Mouse (Mus musculus): ENCODE data around the gene Il17rd.

The Il17rd gene

GRCm38 (mm10) chr14:27038783-27039182 is at the start of gene Il17rd:
Gene Il17rd, plus strand, starts transcription at chr14:27038941.
- DNase-seq (ENCODE audit: low spot score), result peak; percentile 95

GRCm38 (mm10) chr14:26991622-26992021 is 47.1 kb upstream of the Il17rd start:
- DNase-seq (ENCODE audit: low spot score), result peak; percentile 44

- no peak for DNase-seq (ENCODE audit: low spot score)
These were observed 45.3 kb upstream of the Il17rd start for GRCm38 (mm10) chr14:26993427-26993826.

- DNase-seq (ENCODE audit: low spot score), result peak; percentile 84
These were observed 44.5 kb upstream of the Il17rd start, which contains the start of gene Hesx1 for GRCm38 (mm10) chr14:26994211-26994741. Gene Hesx1, plus strand, starts transcription at chr14:26994416.

- no peak for DNase-seq (ENCODE audit: low spot score)
These were observed 42.5 kb upstream of the Il17rd start for GRCm38 (mm10) chr14:26996257-26996656.

DNA sequence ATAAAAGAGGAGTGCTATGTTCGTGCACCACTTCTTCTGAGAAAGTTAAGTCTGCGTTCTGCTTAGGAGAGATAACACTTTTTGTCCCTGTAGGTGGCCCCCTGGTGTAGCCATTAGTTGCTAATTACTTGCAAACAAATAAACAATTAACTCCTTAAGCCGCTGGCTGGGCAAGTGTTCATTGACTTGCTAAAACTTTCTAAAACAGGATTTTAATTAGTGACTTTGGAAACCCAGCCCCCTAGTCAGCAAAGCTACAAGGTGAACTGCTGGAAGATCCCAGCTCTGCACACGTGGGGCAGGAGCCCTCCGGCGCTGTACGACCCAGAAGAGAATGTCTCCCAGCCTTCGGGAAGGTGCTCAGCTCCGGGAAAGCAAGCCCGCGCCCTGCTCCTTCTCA is 38.4 kb upstream of the Il17rd start:
- DNase-seq (ENCODE audit: low spot score), result peak; percentile 16

- DNase-seq (ENCODE audit: low spot score), result no peak
These were observed 33.8 kb upstream of the Il17rd start for GRCm38 (mm10) chr14:27004906-27005305.

DNA sequence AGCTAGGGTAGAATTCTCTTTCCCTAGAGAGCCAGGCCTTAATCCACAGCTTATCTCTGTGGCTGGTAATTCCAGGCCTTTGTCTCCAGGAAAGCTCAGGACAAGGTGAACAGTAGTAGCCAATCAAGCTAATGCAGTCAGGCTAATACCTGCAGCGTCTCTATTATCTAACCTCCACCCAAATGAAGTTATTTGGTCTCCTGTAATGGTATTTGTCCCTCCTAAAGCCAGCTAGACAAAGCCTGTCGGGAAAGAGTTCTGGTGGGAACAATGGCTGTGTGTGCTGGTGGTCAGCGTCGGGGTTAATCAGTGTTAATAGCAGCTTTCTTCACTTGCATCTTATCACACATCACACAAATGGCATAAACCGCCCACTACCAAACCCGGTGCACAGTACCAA is 32.8 kb upstream of the Il17rd start:
- DNase-seq (ENCODE audit: low spot score), result no peak

DNA sequence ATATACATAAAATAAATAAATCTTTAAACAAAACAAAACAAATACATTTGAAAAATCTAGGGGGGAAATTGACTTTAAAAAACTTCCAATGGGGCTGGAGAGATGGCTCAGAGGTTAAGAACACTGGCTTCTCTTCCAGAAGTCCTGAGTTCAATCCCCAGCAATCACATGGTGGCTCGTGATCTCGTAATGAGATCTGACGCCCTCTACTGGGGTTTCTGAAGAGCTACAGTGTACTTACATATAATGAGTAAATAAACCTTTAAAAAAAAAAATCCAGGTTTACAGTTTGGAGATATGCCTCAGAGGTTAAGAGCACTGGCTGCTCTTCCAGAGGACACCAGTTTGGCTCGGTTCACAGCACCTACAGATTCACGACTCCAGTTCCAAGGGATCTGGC is 27.2 kb upstream of the Il17rd start:
- no peak for DNase-seq (ENCODE audit: low spot score)

GRCm38 (mm10) chr14:27013658-27014057 is 25.1 kb upstream of the Il17rd start:
- no peak for DNase-seq (ENCODE audit: low spot score)

DNA sequence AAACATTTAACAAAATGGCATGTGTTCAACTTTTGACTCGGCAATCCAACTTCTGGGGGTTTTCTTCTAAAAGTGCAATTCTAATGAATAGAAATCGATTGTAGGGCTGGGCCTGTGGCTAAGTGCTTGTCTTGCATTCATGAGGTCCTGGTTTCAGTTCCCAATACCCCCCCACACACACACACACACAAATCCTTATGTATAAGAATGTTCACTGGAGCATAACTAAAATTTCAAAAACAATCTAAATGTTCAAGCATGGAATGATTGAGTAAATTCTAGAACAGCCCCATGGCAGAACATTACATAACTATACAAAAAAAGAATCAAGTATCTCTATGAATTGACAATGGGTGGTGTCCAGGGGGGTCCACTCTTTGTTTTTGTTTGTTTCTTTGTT is 20.8 kb upstream of the Il17rd start:
- no peak for DNase-seq (ENCODE audit: low spot score)

DNA sequence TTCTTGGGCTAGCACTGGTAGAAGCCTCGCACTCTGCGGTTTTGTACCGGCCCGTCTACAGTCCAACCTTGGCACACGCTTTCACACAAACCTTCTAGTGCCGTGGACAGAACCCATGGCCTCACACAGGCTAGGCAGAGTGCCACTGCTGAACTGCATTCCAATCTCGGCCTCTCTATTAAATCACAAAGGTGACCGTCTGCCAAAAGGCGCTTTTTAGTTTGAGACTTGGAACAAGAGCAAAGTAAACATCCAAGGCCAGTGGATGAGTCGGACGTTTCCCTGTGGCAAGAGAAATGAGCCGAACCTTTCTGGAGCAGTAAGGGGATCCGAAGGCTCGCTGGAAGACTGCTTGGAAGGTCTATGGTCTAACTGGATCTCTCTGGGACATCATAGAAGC is 18.9 kb upstream of the Il17rd start:
- DNase-seq (ENCODE audit: low spot score), result no peak

GRCm38 (mm10) chr14:27022876-27023275 is 15.9 kb upstream of the Il17rd start:
- DNase-seq (ENCODE audit: low spot score), result peak; percentile 82

DNA sequence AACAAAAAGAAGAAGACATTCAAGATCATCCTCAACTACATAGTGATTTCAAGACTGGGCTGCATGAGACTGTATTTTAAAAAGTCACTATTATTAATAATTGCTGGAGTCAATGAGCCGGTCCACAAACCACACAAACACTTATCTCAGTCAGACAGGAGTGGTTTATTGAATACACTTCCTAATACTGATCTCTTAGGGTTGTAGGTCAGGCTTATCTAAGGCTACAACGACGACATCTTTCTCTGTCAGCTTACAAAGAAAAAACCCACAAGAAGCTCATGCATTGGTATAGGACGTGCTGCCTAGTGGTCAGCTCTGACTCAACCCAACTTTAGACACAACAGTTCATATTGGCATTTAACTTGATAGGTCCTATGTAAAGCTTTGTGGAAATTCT is 14.1 kb upstream of the Il17rd start:
- no peak for DNase-seq (ENCODE audit: low spot score)

GRCm38 (mm10) chr14:27029771-27030173 is 9.0 kb upstream of the Il17rd start:
- peak; percentile 91 for DNase-seq (ENCODE audit: low spot score)

DNA sequence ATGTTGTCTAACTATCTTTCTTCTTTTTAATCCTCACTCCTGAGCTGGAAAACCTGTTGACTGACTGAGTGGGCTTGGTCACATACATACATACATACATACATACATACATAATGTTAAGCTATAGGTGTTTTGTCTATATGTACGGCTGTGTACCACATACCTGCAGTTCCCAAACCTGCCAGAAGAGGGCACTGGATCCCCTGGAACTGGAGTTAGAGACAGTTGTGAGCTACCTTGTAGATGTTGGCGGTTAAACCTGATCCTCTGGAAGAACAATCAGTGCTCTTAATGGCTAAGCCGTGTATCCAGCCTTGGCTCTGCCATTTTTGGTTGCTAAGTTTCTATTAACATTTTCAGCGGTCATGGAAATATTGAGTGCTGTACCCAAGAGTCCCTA is 7.6 kb upstream of the Il17rd start:
- peak; percentile 89 for DNase-seq (ENCODE audit: low spot score)

- DNase-seq (ENCODE audit: low spot score), result no peak
These were observed 1.2 kb upstream of the Il17rd start for GRCm38 (mm10) chr14:27037513-27037912.

DNA sequence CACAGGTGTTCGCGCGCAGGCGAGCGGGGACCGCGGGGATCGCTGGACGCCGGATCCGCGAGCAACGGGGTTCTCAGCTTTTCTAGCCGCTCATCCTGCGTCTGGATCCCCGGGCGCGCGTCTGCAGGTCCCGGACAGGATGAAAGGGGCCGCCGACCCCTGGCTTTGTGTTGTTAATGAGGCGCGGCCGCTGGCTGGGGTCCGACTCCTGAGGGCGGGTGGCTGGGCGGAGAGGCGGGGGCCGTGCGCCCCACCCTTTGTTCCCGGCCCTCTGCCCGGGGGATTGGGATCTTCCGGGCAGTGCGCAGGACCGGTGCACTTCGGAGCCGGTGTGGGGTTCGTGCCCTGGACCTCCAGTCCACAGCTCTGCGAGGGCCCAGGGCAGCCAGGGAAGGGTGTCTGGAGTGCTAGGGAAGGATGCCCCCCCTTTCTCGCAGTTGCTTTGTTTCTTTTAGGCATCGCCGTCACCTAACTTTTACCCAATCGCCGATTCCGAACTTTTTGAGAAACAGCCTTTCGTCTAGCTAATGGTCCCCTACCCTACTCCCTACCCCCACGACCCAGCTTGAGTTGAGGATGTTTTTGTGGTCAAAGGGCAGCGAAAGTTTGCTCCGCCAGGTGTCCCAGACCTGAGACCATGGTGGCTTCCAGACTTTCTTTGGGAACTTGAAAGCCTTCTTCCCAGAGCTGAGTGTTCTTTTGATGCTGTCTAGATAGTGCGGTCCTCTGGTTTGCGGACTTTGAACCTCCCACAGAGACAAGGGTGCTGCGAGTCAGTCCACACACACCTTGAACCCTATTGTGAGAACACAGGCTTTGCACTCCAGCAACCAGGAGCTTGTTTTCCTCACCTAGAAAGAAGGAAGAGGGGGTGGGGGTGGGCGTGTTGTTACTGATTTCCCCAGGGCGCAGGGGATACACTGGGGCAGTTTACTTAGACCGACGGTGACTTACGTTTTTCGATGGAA is 824 bp downstream of the Il17rd start:
- peak; percentile 81 for DNase-seq (ENCODE audit: low spot score)

DNA sequence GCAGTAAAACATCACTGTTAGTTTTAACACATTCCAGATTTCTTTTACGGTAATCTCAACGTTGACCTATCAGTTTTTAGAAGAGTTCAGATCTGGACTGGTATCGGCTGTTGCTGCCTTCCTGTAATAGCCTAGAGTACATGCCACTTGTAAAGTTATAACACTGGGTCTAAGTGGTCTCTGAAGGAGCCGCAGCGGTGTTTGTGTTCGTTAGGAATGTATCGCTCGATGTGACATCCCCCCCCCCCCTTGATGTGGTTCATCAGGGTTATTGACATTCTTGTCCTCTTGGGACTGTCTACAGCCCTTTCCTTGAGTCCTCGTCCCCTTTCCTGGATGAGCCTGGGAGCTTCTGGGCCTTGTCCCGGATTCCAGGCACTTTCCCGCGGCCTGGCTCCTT is 1.7 kb downstream of the Il17rd start:
- no peak for DNase-seq (ENCODE audit: low spot score)

DNA sequence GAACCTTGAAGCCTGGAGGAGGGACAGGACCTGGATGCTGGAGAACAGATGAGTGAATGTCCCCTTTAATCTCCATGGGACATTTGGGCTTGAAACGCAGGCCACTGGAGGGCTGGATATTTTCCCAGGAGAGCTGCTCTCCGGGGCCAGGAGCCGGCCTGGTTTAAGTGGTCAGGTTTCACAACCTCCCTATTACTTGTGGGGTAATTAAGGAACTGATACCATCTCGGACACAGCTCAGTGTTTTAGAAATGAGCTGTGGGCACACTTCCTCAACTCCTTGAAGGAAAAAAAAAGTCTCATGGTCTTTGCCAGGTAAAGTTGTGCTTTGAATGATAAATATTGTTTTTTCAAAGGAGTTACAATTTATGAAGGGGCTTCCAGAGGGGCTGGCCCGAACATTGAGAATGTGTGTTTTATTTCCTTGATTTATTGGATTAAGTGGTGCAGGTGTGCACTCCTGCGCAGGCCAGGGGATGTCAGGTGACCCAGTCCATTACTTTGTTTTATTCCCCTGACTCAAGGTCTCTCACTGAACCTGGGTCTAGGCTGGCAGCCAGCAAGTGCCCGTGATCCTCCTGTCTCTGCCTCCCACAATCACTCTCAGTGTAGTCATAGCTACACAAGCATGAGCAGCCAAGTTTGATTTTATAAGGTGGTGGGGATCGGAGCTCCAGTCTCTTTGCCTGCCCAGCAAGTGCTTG is 3.7 kb downstream of the Il17rd start:
- no peak for DNase-seq (ENCODE audit: low spot score)

DNA sequence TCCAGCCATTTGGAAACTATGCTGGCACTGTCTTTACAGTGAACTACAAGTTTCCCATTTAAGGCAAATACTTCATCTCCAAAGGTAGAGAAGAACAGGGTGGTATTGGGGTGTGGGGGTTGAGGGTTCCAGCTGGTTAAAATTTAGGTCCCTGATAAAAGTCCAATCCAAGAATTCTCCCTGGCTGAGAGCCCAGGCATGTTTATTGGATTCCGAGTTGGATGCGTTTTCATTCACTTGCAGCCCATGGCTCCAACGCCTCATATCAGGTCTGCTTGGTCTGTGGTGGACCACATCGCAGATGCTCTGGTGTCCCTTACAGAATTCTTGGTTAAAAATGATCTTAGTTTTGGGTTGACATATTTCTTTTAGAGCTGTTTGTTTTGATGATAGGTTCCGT is 4.7 kb downstream of the Il17rd start:
- DNase-seq (ENCODE audit: low spot score), result no peak

GRCm38 (mm10) chr14:27044221-27044966 is 5.7 kb downstream of the Il17rd start:
- DNase-seq (ENCODE audit: low spot score), result peak; percentile 62
